Mouse (Mus musculus): ENCODE measurements around the gene Dspp.

- TF ChIP-seq CTCF (IDR thresholded peaks at IDR 0.05; ENCODE audit: low read depth, low read length) (no peak), POLR2A (IDR thresholded peaks at IDR 0.05; ENCODE audit: extremely low read depth, insufficient read depth, low read length) (no peak)
Observed at GRCm38 (mm10) chr5:104124016-104124658, 46.4 kb upstream of the Dspp start.
